Mouse (Mus musculus): ENCODE measurements around the gene Rab20. TPM values are rescaled to one million over a fixed set of nuclear protein-coding genes. Genes with fewer than 3 reads are reported as not detected.

The Rab20 gene
- polyA plus RNA-seq, 1 experiment from 2014 or later, result 1.8 TPM

- H3K27ac ChIP-seq, result no peak overlapping the region
- peaks cover 32% of the 10 kb centered on the region for H3K4me1 ChIP-seq
- peaks cover 20% of the 10 kb centered on the region for H3K36me3 ChIP-seq
- 82% methylated on average over 10 of the region's 10 CpGs for WGBS
- H3K4me3 ChIP-seq, result no peak overlapping the region
- no peak overlapping the region for H3K4me2 ChIP-seq
- no peak for ATAC-seq (ENCODE audit: insufficient number of reproducible peaks, low FRiP score, low TSS enrichment, low read depth)
- H3K9ac ChIP-seq, result no peak overlapping the region
- H3K27me3 ChIP-seq, result no peaks in the 10 kb centered on the region
- H3K9me3 ChIP-seq, result no peaks in the 10 kb centered on the region
These were observed 63.4 kb downstream of the Rab20 start for GRCm38 (mm10) chr8:11415089-11415488.

GRCm38 (mm10) chr8:11414304-11414703, 64.2 kb downstream of the Rab20 start:
- Histone ChIP-seq H3K27me3 (no peaks in the 10 kb centered on the region), H3K4me2 (no peak overlapping the region), H3K9me3 (no peaks in the 10 kb centered on the region), H3K27ac (no peak overlapping the region), H3K4me3 (no peak overlapping the region), H3K36me3 (peaks cover 21% of the 10 kb centered on the region), H3K4me1 (peaks cover 29% of the 10 kb centered on the region), H3K9ac (no peak overlapping the region)
- WGBS, result 59% methylated on average over 8 of the region's 8 CpGs
- ATAC-seq (ENCODE audit: insufficient number of reproducible peaks, low FRiP score, low TSS enrichment, low read depth), result no peak

GRCm38 (mm10) chr8:11412450-11412849, 66.1 kb downstream of the Rab20 start:
- H3K9ac ChIP-seq, result no peak overlapping the region
- H3K36me3 ChIP-seq, result peaks cover 33% of the 10 kb centered on the region
- WGBS, result 52% methylated on average over 5 of the region's 5 CpGs
- ATAC-seq (ENCODE audit: insufficient number of reproducible peaks, low FRiP score, low TSS enrichment, low read depth), result no peak
- no peak overlapping the region for H3K4me3 ChIP-seq
- no peak overlapping the region for H3K4me2 ChIP-seq
- H3K4me1 ChIP-seq, result peaks cover 25% of the 10 kb centered on the region
- H3K27me3 ChIP-seq, result no peaks in the 10 kb centered on the region
- H3K27ac ChIP-seq, result 0 out of 2 replicates have a peak overlapping the region, but pooled peaks have one; percentile 19
- H3K9me3 ChIP-seq, result no peaks in the 10 kb centered on the region

GRCm38 (mm10) chr8:11411504-11412124, 66.9 kb downstream of the Rab20 start:
- H3K27ac ChIP-seq, result 0 out of 2 replicates have a peak overlapping the region, but pooled peaks have one; percentile 19
- no peaks in the 10 kb centered on the region for H3K27me3 ChIP-seq
- peaks cover 29% of the 10 kb centered on the region for H3K36me3 ChIP-seq
- H3K4me2 ChIP-seq, result no peak overlapping the region
- ATAC-seq (ENCODE audit: insufficient number of reproducible peaks, low FRiP score, low TSS enrichment, low read depth), result peak; percentile 47; the same call in 1 of the 2 replicates
- no peak overlapping the region for H3K4me3 ChIP-seq
- WGBS, result 43% methylated on average over 12 of the region's 12 CpGs
- no peak overlapping the region for H3K9ac ChIP-seq
- no peaks in the 10 kb centered on the region for H3K9me3 ChIP-seq
- peaks cover 25% of the 10 kb centered on the region for H3K4me1 ChIP-seq

GRCm38 (mm10) chr8:11405722-11406481, 72.6 kb downstream of the Rab20 start:
- no peaks in the 10 kb centered on the region for H3K27me3 ChIP-seq
- peaks cover 15% of the 10 kb centered on the region for H3K4me1 ChIP-seq
- peak overlapping the region; percentile 51 for H3K27ac ChIP-seq
- H3K4me3 ChIP-seq, result no peak overlapping the region
- no peak overlapping the region for H3K9ac ChIP-seq
- ATAC-seq (ENCODE audit: insufficient number of reproducible peaks, low FRiP score, low TSS enrichment, low read depth), result peak; percentile 52; the same call in 1 of the 2 replicates
- H3K9me3 ChIP-seq, result no peaks in the 10 kb centered on the region
- WGBS, result 50% methylated on average over 13 of the region's 13 CpGs
- H3K36me3 ChIP-seq, result peaks cover 27% of the 10 kb centered on the region
- H3K4me2 ChIP-seq, result no peak overlapping the region

GRCm38 (mm10) chr8:11404614-11405013, 73.9 kb downstream of the Rab20 start:
- H3K9ac ChIP-seq, result no peak overlapping the region
- WGBS, result 72% methylated on average over 4 of the region's 4 CpGs
- ATAC-seq (ENCODE audit: insufficient number of reproducible peaks, low FRiP score, low TSS enrichment, low read depth), result no peak
- no peaks in the 10 kb centered on the region for H3K9me3 ChIP-seq
- no peaks in the 10 kb centered on the region for H3K27me3 ChIP-seq
- H3K36me3 ChIP-seq, result peaks cover 21% of the 10 kb centered on the region
- peaks cover 26% of the 10 kb centered on the region for H3K4me1 ChIP-seq
- no peak overlapping the region for H3K4me2 ChIP-seq
- no peak overlapping the region for H3K4me3 ChIP-seq
- 0 out of 2 replicates have a peak overlapping the region, but pooled peaks have one; percentile 0 for H3K27ac ChIP-seq

GRCm38 (mm10) chr8:11403813-11404212, 74.7 kb downstream of the Rab20 start:
- 82% methylated on average over 9 of the region's 9 CpGs for WGBS
- ATAC-seq (ENCODE audit: insufficient number of reproducible peaks, low FRiP score, low TSS enrichment, low read depth), result no peak
- peaks cover 21% of the 10 kb centered on the region for H3K36me3 ChIP-seq
- no peak overlapping the region for H3K27ac ChIP-seq
- no peak overlapping the region for H3K4me3 ChIP-seq
- H3K27me3 ChIP-seq, result no peaks in the 10 kb centered on the region
- no peak overlapping the region for H3K4me2 ChIP-seq
- H3K9ac ChIP-seq, result no peak overlapping the region
- no peaks in the 10 kb centered on the region for H3K9me3 ChIP-seq
- peaks cover 31% of the 10 kb centered on the region for H3K4me1 ChIP-seq

Other genes with a start within 250 kb of the Rab20 start
- gene Col4a2, start 165.9 kb downstream of the Rab20 start, polyA plus RNA-seq (2015; fragmentation: Nextera tagmentation; extraction: Ambion mirVana), result 77.4 and 83.3 TPM in 2 replicates
- 172 and 209 TPM in 2 replicates for gene Col4a1, start 165.9 kb downstream of the Rab20 start, polyA plus RNA-seq (2015; fragmentation: Nextera tagmentation; extraction: Ambion mirVana)
- 117 and 124 TPM in 2 replicates for gene Naxd, start 18.8 kb upstream of the Rab20 start, polyA plus RNA-seq (2015; fragmentation: Nextera tagmentation; extraction: Ambion mirVana)
- 25.9 and 29.7 TPM in 2 replicates for gene Cars2, start 72.1 kb upstream of the Rab20 start, polyA plus RNA-seq (2015; fragmentation: Nextera tagmentation; extraction: Ambion mirVana)
- gene Ing1, start 76.9 kb upstream of the Rab20 start, polyA plus RNA-seq (2015; fragmentation: Nextera tagmentation; extraction: Ambion mirVana), result 38.0 and 39.9 TPM in 2 replicates
- 83.0 and 88.2 TPM in 2 replicates for gene Ankrd10, start 157.0 kb upstream of the Rab20 start, polyA plus RNA-seq (2015; fragmentation: Nextera tagmentation; extraction: Ambion mirVana)
- gene 1700016D06Rik, start 222.4 kb upstream of the Rab20 start, polyA plus RNA-seq (2015; fragmentation: Nextera tagmentation; extraction: Ambion mirVana), result 0.53 TPM in 1 of 2 replicates, not detected in the other
- 50.1 and 55.5 TPM in 2 replicates for gene Arhgef7, start 249.0 kb upstream of the Rab20 start, polyA plus RNA-seq (2015; fragmentation: Nextera tagmentation; extraction: Ambion mirVana)

Measured in limb, embryonic 15.5 days (tissue).